8 mouse cellular contexts compared by ENCODE assay signal in the genomic region with DNA sequence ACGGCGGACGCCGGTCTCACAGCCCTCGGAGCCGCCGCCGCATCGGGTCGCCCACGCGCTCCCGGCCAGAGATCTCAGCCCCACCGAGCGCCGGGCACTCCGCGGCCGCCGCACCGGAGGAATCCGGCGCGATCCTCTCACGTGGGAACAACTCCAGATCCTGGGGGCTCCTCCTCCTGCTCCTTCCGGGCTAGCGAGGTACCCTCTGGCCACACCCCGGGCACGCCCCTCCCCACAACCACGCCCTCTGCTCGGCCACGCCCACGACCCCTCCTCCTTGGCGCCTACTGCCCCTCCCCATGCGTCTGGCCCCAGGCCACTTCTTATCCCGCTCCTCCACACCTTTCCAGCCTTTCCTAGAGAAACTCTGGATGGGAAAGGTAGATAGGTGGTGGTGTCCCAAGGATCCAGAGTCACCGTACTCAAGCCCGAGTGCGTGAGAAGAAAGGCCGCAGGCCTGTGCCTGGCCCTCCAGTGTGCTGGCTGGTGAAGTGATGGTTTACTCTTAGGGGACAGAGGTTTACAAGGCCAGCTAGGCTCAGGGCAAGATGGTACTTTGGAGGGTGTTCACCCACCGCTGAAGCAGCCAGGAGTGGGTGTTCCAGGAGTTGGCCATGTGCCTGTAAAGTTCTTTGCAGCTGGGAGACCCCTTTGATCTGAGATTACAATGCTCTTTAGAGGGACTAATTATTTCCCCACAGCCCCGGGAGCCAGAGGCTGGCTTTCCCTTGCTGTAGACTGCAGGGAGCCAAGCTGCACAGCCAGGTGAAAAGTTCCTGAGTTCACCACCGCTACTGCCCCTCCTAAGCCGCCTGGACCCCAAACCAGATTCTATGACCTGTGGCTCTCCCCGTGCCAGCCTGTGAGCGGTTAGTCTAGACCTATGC. TPM values are rescaled to one million over a fixed set of nuclear protein-coding genes. Genes with fewer than 3 reads are reported as not detected.
A peak's percentile ranks its signal among the peaks of the same experiment; 100 is the strongest.
DNase-seq lines count a peak whose midpoint lies in the region; ATAC-seq and TF ChIP-seq lines count a peak whose summit lies in the region.

A gene (minus strand): TSS at position 162 of the 887 bp plus-strand sequence.

- TF ChIP-seq CTCF in small intestine, adult 2 months (IDR thresholded peaks at IDR 0.05; ENCODE audit: extremely low read depth, insufficient read length, insufficient replicate concordance, low read depth, low read length) = no peak

- no peaks in the 10 kb centered on the region for H3K27me3 ChIP-seq in intestine, embryonic 16.5 days (replicated peaks; ENCODE audit: control insufficient read depth, insufficient read depth, low read length)
- H3K27me3 ChIP-seq in small intestine, adult 2 months (ENCODE audit: control insufficient read depth, insufficient read depth, low read length) = no peaks in the 10 kb centered on the region

- peak within 1 kb of the TSS; percentile 85 for H3K4me3 ChIP-seq in intestine, embryonic 16.5 days (ENCODE audit: low read length)
- H3K4me3 ChIP-seq in small intestine, adult 2 months (ENCODE audit: low read depth, low read length) = peak within 1 kb of the TSS; percentile 86

- no peaks in the 10 kb centered on the region for H3K9me3 ChIP-seq in intestine, embryonic 16.5 days (ENCODE audit: control insufficient read depth, low read length)

- intact Hi-C loops in left cerebral cortex, postnatal 14 days (cut with DNase I) = no loop called here

- H3K36me3 ChIP-seq in intestine, embryonic 16.5 days (ENCODE audit: control insufficient read depth, insufficient read depth, low read length) = no peaks in the 10 kb centered on the region
- no peaks in the 10 kb centered on the region for H3K36me3 ChIP-seq in small intestine, adult 2 months (ENCODE audit: control insufficient read depth, insufficient read depth, low read length)

- TF ChIP-seq POLR2A in small intestine, adult 2 months (IDR thresholded peaks at IDR 0.05; ENCODE audit: low read depth, low read length) = 0 out of 2 replicates have a peak, but pooled peaks have one; percentile 11

- ATAC-seq in intestine, embryonic 16.5 days = peak; percentile 87
- ATAC-seq in megakaryocyte progenitor cell, adult 5-6 weeks (replicated peaks; ENCODE audit: poor library complexity) = peak; percentile 85
- no peak for ATAC-seq in inflammation-experienced regulatory T-cells, adult 6 months

- H3K4me1 ChIP-seq in intestine, embryonic 16.5 days (ENCODE audit: control insufficient read depth, insufficient read depth, low read length) = peaks cover 34% of the 10 kb centered on the region
- H3K4me1 ChIP-seq in small intestine, adult 2 months (ENCODE audit: control insufficient read depth, insufficient read depth, insufficient read length, low read length) = peaks cover 19% of the 10 kb centered on the region

- peak within 1 kb of the TSS; percentile 97 for H3K4me2 ChIP-seq in intestine, embryonic 16.5 days (ENCODE audit: low read depth, low read length)

- peak within 1 kb of the TSS; percentile 90 for H3K9ac ChIP-seq in intestine, embryonic 16.5 days (ENCODE audit: low read depth, low read length)

- peak within 1 kb of the TSS; percentile 82 for H3K27ac ChIP-seq in intestine, embryonic 16.5 days (ENCODE audit: low read length)
- 0 out of 2 replicates have a peak within 1 kb of the TSS, but pooled peaks have one; percentile 7 for H3K27ac ChIP-seq in small intestine, adult 2 months (ENCODE audit: insufficient read depth, low read depth, low read length)

- DNase-seq in adrenal gland, adult 8-10 months = peak; percentile 88
- DNase-seq in embryo, embryonic 11.5 days (ENCODE audit: low read depth, low spot score) = peak; percentile 81
- no peak for DNase-seq in gonadal fat pad, adult 2 months (ENCODE audit: low read depth)
- peak; percentile 50 to 65 for DNase-seq in left cerebral cortex, postnatal 14 days (ENCODE audit: low spot score in 2 of 2)

- WGBS in intestine, embryonic 16.5 days = 7% methylated on average over 46 of the region's 46 CpGs
- WGBS in small intestine, adult 2 months = 10% methylated on average over 46 of the region's 46 CpGs

RNA-seq across cellular contexts. Expression of the gene that starts here (rescaled TPM):
- total RNA-seq in adrenal gland, adult 8-10 months (2022) = 10 to 100 TPM; 27.4 to 46.1 (median 31.9) TPM
- polyA plus RNA-seq in gonadal fat pad, adult 2 months (2012; rRNA removed) = 28.0 and 38.1 TPM in 2 replicates
- polyA plus RNA-seq in intestine, embryonic 16.5 days (2015; fragmentation: Nextera tagmentation; extraction: Ambion mirVana) = 10.7 and 11.3 TPM in 2 replicates
- total RNA-seq in left cerebral cortex, postnatal 14 days (2021) = 10 to 100 TPM; 77.5 to 81.5 TPM
- 0.68 and 0.96 TPM in 2 replicates for total RNA-seq in megakaryocyte progenitor cell, adult 5-6 weeks (2015)
- total RNA-seq in megakaryocyte progenitor cell, adult 5-6 weeks (2017) = 1.2 and 1.6 TPM in 2 replicates
- polyA plus RNA-seq in small intestine, adult 2 months (2012; rRNA removed) = 13.1 and 15.3 TPM in 2 replicates
- polyA plus RNA-seq in inflammation-experienced regulatory T-cells, adult 6 months (2017; shearing (Covaris generic)) = not detected

Comparison
In these comparisons a context has a peak if more than half of its experiments do, and no peak if none do; other contexts are left out.
1. RNA of the gene that starts here (total RNA-seq): 77.5 to 81.5 TPM in left cerebral cortex, postnatal 14 days and 27.4 to 46.1 TPM in adrenal gland, adult 8-10 months; 0.68 to 1.6 TPM in megakaryocyte progenitor cell, adult 5-6 weeks; every median in the first group is over 10 times any median in the second.
2. RNA of the gene that starts here (polyA plus RNA-seq): 28.0 to 38.1 TPM in gonadal fat pad, adult 2 months, 13.1 to 15.3 TPM in small intestine, adult 2 months and 10.7 to 11.3 TPM in intestine, embryonic 16.5 days; not detected in inflammation-experienced regulatory T-cells, adult 6 months; every median in the first group is over 10 times any median in the second.